Mouse (Mus musculus) hindbrain, embryonic 12.5 days (tissue): ENCODE measurements around the gene Atp6v0c. TPM values are rescaled to one million over a fixed set of nuclear protein-coding genes. Genes with fewer than 3 reads are reported as not detected.
A peak's percentile ranks its signal among the peaks of the same experiment; 100 is the strongest.

ENCODE experiments used
- ATAC-seq: fragments of 200-750 bp; cut with Nextera tagmentation; 2 replicates; pipeline ENCODE4 v1.8.0; 2017; ENCODE audit warnings: moderate TSS enrichment; ENCODE audit not compliant: low FRiP score
- H3K27ac ChIP-seq: fragments of 300-500 bp; sonication (generic); 2 replicates; pipeline ENCODE4 v1.5.1; 2016; ENCODE audit warnings: mild to moderate bottlenecking
- H3K27me3 ChIP-seq: fragments of 300-500 bp; sonication (generic); 2 replicates; pipeline ENCODE4 v1.6.1; 2016; ENCODE audit warnings: mild to moderate bottlenecking
- H3K36me3 ChIP-seq: fragments of 300-500 bp; sonication (generic); 2 replicates; pipeline ENCODE4 v1.6.1; 2016; ENCODE audit warnings: mild to moderate bottlenecking
- H3K4me1 ChIP-seq: fragments of 300-500 bp; sonication (generic); 2 replicates; pipeline ENCODE4 v1.6.1; 2016
- H3K4me2 ChIP-seq: fragments of 300-500 bp; sonication (generic); replicated peaks from 2 replicates; pipeline ENCODE4 v1.6.1; 2016; ENCODE audit warnings: mild to moderate bottlenecking
- H3K4me3 ChIP-seq: fragments of 300-500 bp; sonication (generic); 2 replicates; pipeline ENCODE4 v1.5.1; 2016; ENCODE audit warnings: mild to moderate bottlenecking
- H3K9ac ChIP-seq: fragments of 300-500 bp; sonication (generic); 2 replicates; pipeline ENCODE4 v1.6.1; 2016; ENCODE audit warnings: mild to moderate bottlenecking, moderate library complexity
- H3K9me3 ChIP-seq: fragments of 300-500 bp; sonication (generic); replicated peaks from 2 replicates; pipeline ENCODE4 v1.6.1; 2016; ENCODE audit warnings: mild to moderate bottlenecking
- WGBS: fragments of 180-500 bp; shearing (Covaris S2); methylation state at CpG from one replicate; pipeline ENCODE4 v1.1.7; 2016; 5-methylcytosine and 5-hydroxymethylcytosine counted together
- polyA plus RNA-seq: library from polyadenylated mRNA; unstranded; fragments of >200 nt; fragmentation: Nextera tagmentation; extraction: Ambion mirVana; gene quantifications from 2 replicates; pipeline ENCODE4 v1.2.1, GENCODE M21; 2016

Atp6v0c gene
- polyA plus RNA-seq, 1 experiment from 2014 or later: 595 TPM

DNA sequence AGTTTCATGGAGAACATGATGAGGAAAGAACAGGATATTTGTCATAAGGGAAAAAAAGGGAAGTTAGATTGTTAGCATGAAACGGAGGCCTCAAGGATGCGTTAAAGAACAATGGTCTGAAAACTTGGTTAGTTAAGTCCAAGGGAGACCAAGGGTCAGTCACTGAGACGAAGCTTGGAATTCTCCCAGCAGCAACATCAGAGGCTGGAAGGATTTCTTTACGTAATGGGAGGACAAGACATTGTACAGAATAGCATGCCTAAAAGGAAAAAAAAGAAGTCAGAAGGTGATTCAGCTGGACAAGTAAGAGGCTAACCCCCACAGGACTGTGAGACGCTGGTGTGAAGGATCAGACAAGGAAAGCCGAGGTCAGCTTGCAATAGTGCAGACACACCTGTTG is 2.4 kb downstream of the Atp6v0c start:
- H3K36me3 ChIP-seq: peaks cover 14% of the 10 kb centered on the region; the same call in 1 of the 2 replicates
- no peak for ATAC-seq
- H3K27me3 ChIP-seq: peaks cover 5% of the 10 kb centered on the region; the same call in 1 of the 2 replicates
- no peak overlapping the region for H3K9ac ChIP-seq
- H3K27ac ChIP-seq: no peak overlapping the region
- H3K9me3 ChIP-seq: no peaks in the 10 kb centered on the region
- H3K4me1 ChIP-seq: peaks cover 28% of the 10 kb centered on the region
- no peak overlapping the region for H3K4me3 ChIP-seq
- 93% methylated on average over 6 of the region's 6 CpGs for WGBS
- H3K4me2 ChIP-seq: 0 out of 2 replicates have a peak overlapping the region, but pooled peaks have one; percentile 87

GRCm38 (mm10) chr17:24164566-24165259 is 4.8 kb downstream of the Atp6v0c start:
- 79% methylated on average over 11 of the region's 11 CpGs for WGBS
- Histone ChIP-seq H3K4me3 (no peak overlapping the region), H3K27ac (no peak overlapping the region), H3K9ac (no peak overlapping the region), H3K4me2 (no peak overlapping the region), H3K36me3 (peaks cover 14% of the 10 kb centered on the region; the same call in 1 of the 2 replicates), H3K27me3 (no peaks in the 10 kb centered on the region), H3K4me1 (peaks cover 22% of the 10 kb centered on the region), H3K9me3 (no peaks in the 10 kb centered on the region)
- no peak for ATAC-seq

DNA sequence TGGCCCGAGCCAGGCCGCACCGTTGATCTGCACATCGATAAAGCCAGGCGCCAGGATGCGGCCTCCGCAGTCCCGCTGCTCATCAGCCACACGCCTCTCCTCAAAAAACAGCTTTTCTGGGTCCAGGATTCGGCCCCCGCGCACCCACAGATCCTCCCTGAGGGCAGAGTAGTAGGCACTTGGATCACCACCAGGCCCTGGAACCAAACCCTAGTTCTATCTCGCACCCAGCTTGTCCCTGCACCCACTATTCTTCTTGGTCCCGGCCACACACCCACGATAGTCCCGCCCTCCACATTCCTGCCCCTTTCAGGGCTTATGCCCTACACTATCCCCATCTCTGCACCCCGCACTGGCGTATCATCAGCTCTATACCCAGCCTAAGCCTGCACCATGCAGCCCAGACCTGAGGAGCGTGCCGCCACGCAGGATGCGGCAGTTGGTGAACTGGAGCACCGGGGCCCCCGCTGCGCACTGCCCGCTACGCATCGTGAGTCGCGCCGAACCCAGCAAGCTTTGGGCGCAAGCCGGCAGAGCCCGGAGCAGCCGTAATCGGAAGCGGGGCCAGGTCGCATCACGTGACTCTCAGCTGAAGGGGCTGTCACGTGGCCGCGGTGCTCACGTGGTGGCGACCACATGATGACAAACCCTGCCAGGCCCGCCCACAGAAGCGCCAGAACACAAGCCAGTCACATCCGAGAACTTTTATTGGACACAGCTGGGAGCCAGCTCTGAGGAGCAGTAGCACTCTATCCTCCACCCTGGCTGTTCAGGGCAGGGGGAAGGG is 6.1 kb downstream of the Atp6v0c start, which contains the start of gene Amdhd2:
Amdhd2 (minus strand) TSS at position 591 of the 787 bp plus-strand sequence.
- ATAC-seq: peak; percentile 93
- 1% methylated on average over 47 of the region's 47 CpGs for WGBS
- Histone ChIP-seq H3K27ac (peak within 1 kb of the TSS; percentile 87), H3K4me3 (peak within 1 kb of the TSS; percentile 81), H3K9ac (peak within 1 kb of the TSS; percentile 84), H3K4me2 (peak within 1 kb of the TSS; percentile 97), H3K4me1 (peaks cover 21% of the 10 kb centered on the region), H3K27me3 (no peaks in the 10 kb centered on the region), H3K36me3 (peaks cover 14% of the 10 kb centered on the region; the same call in 1 of the 2 replicates), H3K9me3 (no peaks in the 10 kb centered on the region)

DNA sequence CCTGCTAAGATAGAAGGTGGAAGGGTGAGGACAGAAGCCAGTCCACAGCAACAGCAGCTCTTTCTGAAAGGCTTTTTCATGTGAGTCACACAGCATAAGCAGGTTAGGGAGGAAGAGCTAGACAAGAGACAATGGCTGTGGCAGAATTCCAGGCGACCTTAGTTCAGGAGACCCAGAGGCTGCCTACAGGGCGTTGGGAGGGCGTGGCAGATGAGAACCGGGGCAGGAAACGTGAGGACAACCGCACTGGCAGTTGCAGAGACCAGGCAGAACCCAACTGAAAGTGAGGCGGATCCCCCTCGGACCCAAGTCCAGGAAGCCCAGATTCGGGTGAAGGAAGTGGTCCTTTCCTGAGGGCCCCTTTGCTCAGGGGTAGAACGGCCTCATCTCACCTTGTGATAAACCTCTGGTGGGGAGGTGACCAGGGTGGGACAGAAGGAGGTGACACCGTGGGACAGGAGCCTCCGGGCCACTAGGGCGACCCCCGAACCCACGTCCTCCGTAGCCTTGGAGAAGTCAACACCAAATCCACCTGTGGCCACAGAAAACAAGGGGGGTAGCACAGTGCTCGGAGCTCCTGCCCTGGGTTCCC is 6.8 kb downstream of the Atp6v0c start:
- Histone ChIP-seq H3K4me3 (peak overlapping the region; percentile 81), H3K9me3 (no peaks in the 10 kb centered on the region), H3K27ac (peak overlapping the region; percentile 87; the same call in 1 of the 2 replicates), H3K4me1 (peaks cover 14% of the 10 kb centered on the region), H3K9ac (peak overlapping the region; percentile 84), H3K4me2 (peak overlapping the region; percentile 97), H3K36me3 (peaks cover 19% of the 10 kb centered on the region; the same call in 1 of the 2 replicates), H3K27me3 (no peaks in the 10 kb centered on the region)
- peak; percentile 44; the same call in 1 of the 2 replicates for ATAC-seq
- WGBS: 27% methylated on average over 17 of the region's 17 CpGs

DNA sequence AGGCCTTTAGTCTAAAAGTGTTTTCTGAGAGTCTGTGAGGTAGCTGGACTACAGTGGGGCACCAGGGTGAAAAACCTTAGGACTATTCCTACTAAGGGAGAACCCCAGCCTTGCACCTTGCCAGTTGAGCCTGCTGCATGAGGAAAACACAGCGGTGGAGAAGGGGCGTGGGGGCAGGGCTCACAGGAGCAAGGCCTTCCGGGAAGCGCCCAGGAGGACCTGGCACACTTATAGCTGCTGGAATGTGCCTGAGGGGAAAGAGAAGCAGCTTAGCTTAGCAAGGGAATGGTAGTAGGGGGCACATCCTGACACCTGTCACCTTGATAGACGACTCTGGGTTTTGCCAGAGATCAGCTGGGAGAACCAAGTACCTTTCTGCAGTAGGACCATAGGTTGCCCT is 8.0 kb downstream of the Atp6v0c start:
- WGBS: 89% methylated on average over 5 of the region's 5 CpGs
- Histone ChIP-seq H3K4me2 (no peak overlapping the region), H3K4me3 (no peak overlapping the region), H3K36me3 (peaks cover 25% of the 10 kb centered on the region; the same call in 1 of the 2 replicates), H3K27me3 (no peaks in the 10 kb centered on the region), H3K4me1 (peaks cover 8% of the 10 kb centered on the region), H3K9ac (no peak overlapping the region), H3K9me3 (no peaks in the 10 kb centered on the region), H3K27ac (no peak overlapping the region)
- no peak for ATAC-seq

DNA sequence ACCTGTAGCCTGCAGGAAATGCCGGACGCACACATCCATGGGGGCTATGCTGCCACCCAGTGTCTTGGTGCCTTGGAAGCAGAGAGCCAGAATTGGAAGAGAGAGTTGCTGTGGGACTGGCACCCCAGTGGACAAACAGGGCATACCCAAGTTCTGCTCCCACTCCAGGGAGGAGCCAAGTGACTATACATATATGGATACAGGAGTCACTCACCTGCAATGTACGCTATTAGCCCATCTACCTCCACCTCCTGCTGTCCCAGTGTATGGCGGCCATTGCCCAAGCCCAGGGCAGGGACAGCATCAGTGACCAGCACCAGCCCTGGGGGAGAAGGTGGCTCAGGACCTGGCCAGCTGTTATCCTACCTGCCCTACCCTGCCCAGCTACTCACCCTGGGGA is 12.0 kb downstream of the Atp6v0c start:
- ATAC-seq: no peak
- Histone ChIP-seq H3K9ac (no peak overlapping the region), H3K27ac (no peak overlapping the region), H3K4me3 (no peak overlapping the region), H3K36me3 (0 out of 2 replicates have a peak, but pooled peaks cover 26% of the 10 kb centered on the region), H3K4me1 (peaks cover 2% of the 10 kb centered on the region), H3K9me3 (no peaks in the 10 kb centered on the region), H3K27me3 (no peaks in the 10 kb centered on the region), H3K4me2 (no peak overlapping the region)
- 98% methylated on average over 4 of the region's 4 CpGs for WGBS

DNA sequence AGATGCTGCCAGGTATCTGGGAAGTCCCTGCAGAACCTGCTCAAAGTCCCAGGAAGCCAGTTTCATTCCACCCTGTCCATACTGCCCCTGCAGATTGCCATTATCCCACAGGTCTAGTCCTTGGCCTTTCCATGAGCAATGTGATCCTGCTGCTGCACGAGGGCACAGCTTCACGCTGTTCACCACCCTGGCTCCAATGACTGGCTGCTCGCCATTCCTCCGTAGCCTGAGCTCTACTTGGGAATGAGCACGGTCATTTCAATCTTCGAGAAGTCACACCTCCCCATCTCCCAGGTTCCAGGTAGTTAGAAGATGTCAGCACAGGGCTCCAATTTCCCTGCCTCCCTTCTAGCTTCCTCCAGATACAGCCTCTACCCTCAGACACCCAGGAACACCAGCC is 12.4 kb downstream of the Atp6v0c start:
- H3K27me3 ChIP-seq: no peaks in the 10 kb centered on the region
- H3K27ac ChIP-seq: no peak overlapping the region
- no peak overlapping the region for H3K4me2 ChIP-seq
- H3K36me3 ChIP-seq: 0 out of 2 replicates have a peak, but pooled peaks cover 26% of the 10 kb centered on the region
- H3K9ac ChIP-seq: no peak overlapping the region
- peaks cover 3% of the 10 kb centered on the region for H3K4me1 ChIP-seq
- no peak overlapping the region for H3K4me3 ChIP-seq
- whole genome bisulfite sequencing: 90% methylated on average over 6 of the region's 6 CpGs
- H3K9me3 ChIP-seq: no peaks in the 10 kb centered on the region
- ATAC-seq: no peak

DNA sequence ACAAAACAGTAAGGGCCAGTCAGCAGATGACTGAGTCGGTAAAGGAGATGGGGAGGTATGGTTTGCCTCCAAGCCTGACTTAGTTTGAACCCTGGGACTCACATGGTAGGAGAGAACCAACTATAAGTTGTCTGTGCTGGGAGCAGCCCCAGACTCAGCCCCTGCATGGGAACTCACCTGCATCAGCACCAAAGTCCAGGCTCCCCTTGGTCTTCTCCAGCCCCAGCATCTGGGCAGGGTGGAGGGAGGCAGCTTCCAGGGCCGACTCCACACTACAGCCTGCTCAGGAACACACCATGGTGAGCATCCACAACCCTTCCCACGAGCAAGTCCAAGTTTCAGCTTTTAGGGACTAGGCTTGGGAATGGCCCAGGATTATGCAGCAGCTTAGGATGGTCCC is 13.1 kb downstream of the Atp6v0c start:
- Histone ChIP-seq H3K4me3 (no peak overlapping the region), H3K4me1 (peaks cover 9% of the 10 kb centered on the region), H3K9ac (no peak overlapping the region), H3K36me3 (0 out of 2 replicates have a peak, but pooled peaks cover 26% of the 10 kb centered on the region), H3K4me2 (no peak overlapping the region), H3K9me3 (no peaks in the 10 kb centered on the region), H3K27ac (no peak overlapping the region), H3K27me3 (no peaks in the 10 kb centered on the region)
- WGBS: 89% methylated on average over 3 of the region's 3 CpGs
- no peak for ATAC-seq

DNA sequence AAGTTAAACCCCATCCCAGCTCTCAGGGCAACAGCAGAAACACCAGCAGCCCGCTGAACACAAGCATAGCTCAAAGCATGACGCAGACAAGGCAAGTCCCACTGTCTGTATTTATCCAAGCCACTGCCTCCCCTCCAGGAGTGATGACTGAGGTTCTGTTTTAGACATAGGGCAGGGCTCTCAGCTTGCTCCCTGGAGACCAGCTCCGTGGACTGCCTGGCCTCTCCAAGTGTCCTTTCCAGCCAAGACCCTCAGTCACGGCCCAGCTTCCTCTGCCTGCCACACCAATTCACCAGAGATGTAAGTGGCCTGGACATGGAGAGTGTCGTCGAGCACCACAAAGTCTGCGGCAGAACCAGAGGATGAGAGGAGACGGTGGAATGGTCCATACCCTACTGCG is 13.8 kb downstream of the Atp6v0c start:
- no peak overlapping the region for H3K4me3 ChIP-seq

GRCm38 (mm10) chr17:24154463-24154862 is 15.0 kb downstream of the Atp6v0c start:
- no peaks in the 10 kb centered on the region for H3K9me3 ChIP-seq
- H3K9ac ChIP-seq: no peak overlapping the region
- no peak overlapping the region for H3K27ac ChIP-seq
- H3K4me3 ChIP-seq: no peak overlapping the region
- no peak overlapping the region for H3K4me2 ChIP-seq
- 84% methylated on average over 3 of the region's 3 CpGs for WGBS
- H3K36me3 ChIP-seq: 0 out of 2 replicates have a peak, but pooled peaks cover 26% of the 10 kb centered on the region
- no peak for ATAC-seq
- peaks cover 9% of the 10 kb centered on the region for H3K4me1 ChIP-seq
- no peaks in the 10 kb centered on the region for H3K27me3 ChIP-seq

More for the DNA sequence above, 13.8 kb downstream of the Atp6v0c start:
- 91% methylated on average over 9 of the region's 9 CpGs for WGBS
- Histone ChIP-seq H3K4me2 (no peak overlapping the region), H3K36me3 (0 out of 2 replicates have a peak, but pooled peaks cover 26% of the 10 kb centered on the region), H3K9ac (no peak overlapping the region), H3K4me1 (peaks cover 9% of the 10 kb centered on the region), H3K27ac (no peak overlapping the region), H3K27me3 (no peaks in the 10 kb centered on the region), H3K9me3 (no peaks in the 10 kb centered on the region)
- ATAC-seq: no peak

- Histone ChIP-seq H3K9me3 (no peaks in the 10 kb centered on the region), H3K27ac (no peak overlapping the region)
Observed at GRCm38 (mm10) chr17:24151890-24152563, 17.5 kb downstream of the Atp6v0c start.

More at GRCm38 (mm10) chr17:24151890-24152563, 17.5 kb downstream of the Atp6v0c start:
- no peaks in the 10 kb centered on the region for H3K27me3 ChIP-seq
- peaks cover 9% of the 10 kb centered on the region for H3K4me1 ChIP-seq
- peak overlapping the region; percentile 38 for H3K9ac ChIP-seq
- H3K4me2 ChIP-seq: peak overlapping the region; percentile 62
- peak; percentile 85 for ATAC-seq
- H3K36me3 ChIP-seq: 0 out of 2 replicates have a peak, but pooled peaks cover 15% of the 10 kb centered on the region
- H3K4me3 ChIP-seq: peak overlapping the region; percentile 30
- 2% methylated on average over 26 of the region's 26 CpGs for WGBS
